Mouse (Mus musculus) spleen, adult 2 months (tissue): ENCODE results near the gene Btbd3.

Source experiments
- CTCF ChIP-seq: fragments of 200-500 bp; IDR thresholded peaks from 2 replicates; pipeline ENCODE4 v1.5.1; 2011; ENCODE audit warnings: mild to moderate bottlenecking, inconsistent platforms; ENCODE audit not compliant: insufficient read depth, insufficient read length, insufficient replicate concordance; ENCODE audit errors: extremely low read depth
- POLR2A ChIP-seq: fragments of 200-500 bp; IDR thresholded peaks from 2 replicates; pipeline ENCODE4 v1.6.1; 2011; ENCODE audit warnings: low read depth, low read length, inconsistent platforms

GRCm38 (mm10) chr2:138406703-138407102 lies 150.3 kb downstream of the Btbd3 start:
- TF ChIP-seq CTCF (no peak), POLR2A (no peak)
